ENCODE assay signal across 19 mouse cellular contexts in the genomic region with DNA sequence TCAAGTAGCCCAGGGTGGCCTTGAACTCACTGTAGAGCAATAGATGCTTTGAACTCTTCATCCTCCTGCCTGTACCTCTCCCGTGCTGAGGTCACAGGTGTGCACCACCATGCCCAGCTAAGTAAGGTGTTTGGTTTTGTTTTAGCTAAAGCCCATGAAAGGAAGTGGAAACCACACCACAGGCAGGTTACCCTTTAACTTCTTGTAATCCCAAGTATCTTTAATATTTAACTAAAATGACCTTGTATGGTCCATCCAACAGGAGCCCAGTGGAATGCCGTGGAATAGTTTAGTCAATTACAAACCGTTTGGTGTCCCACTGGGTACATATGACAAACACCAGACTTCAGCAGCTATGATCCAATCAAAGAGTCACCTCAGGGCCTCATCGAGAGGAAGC. TPM values are rescaled to one million over a fixed set of nuclear protein-coding genes. Genes with fewer than 3 reads are reported as not detected.
DNase-seq lines count a peak whose midpoint lies in the region; ATAC-seq and TF ChIP-seq lines count a peak whose summit lies in the region.
"Had no signal": no experiment of that assay in that cellular context is flagged by ENCODE, and none has a peak within 500 bp of the region (broad histone marks: within the 10 kb centered on the region; RNA-seq: fewer than 3 reads in every experiment).

No protein-coding gene starts in this region.

- no peak overlapping the region for H3K9ac ChIP-seq in intestine, embryonic 15.5 days
- H3K9ac ChIP-seq in liver, embryonic 15.5 days = no peak overlapping the region
- H3K9ac ChIP-seq in hindbrain, embryonic 14.5 days = no peak overlapping the region
- H3K9ac ChIP-seq: forebrain, embryonic 13.5 days; heart, embryonic 15.5 days; midbrain, embryonic 15.5 days; neural tube, embryonic 15.5 days had no signal

- no peak overlapping the region for H3K4me3 ChIP-seq in intestine, embryonic 15.5 days (replicated peaks)
- H3K4me3 ChIP-seq in kidney, adult 2 months (ENCODE audit: insufficient read depth, low read depth, low read length) = no peak overlapping the region
- no peak overlapping the region for H3K4me3 ChIP-seq in liver, embryonic 15.5 days (replicated peaks)
- H3K4me3 ChIP-seq in hindbrain, embryonic 14.5 days (replicated peaks; ENCODE audit: low read length) = no peak overlapping the region
- H3K4me3 ChIP-seq: forebrain, embryonic 13.5 days; heart, adult 2 months; heart, embryonic 15.5 days; megakaryocyte, embryonic 14.5 days; midbrain, embryonic 15.5 days; neural tube, embryonic 15.5 days had no signal

- 0 out of 2 replicates have a peak, but pooled peaks cover 4% of the 10 kb centered on the region for H3K4me1 ChIP-seq in intestine, embryonic 15.5 days (replicated peaks)
- peaks cover 35% of the 10 kb centered on the region for H3K4me1 ChIP-seq in kidney, adult 2 months (ENCODE audit: control insufficient read depth, insufficient read depth, low read length)
- H3K4me1 ChIP-seq in liver, embryonic 15.5 days (replicated peaks) = no peaks in the 10 kb centered on the region
- no peaks in the 10 kb centered on the region for H3K4me1 ChIP-seq in hindbrain, embryonic 14.5 days (replicated peaks; ENCODE audit: control insufficient read depth, insufficient read depth, low read length)
- H3K4me1 ChIP-seq: forebrain, embryonic 13.5 days; heart, embryonic 15.5 days; midbrain, embryonic 15.5 days; neural tube, embryonic 15.5 days had no signal

- peaks cover 38% of the 10 kb centered on the region for H3K36me3 ChIP-seq in intestine, embryonic 15.5 days
- peaks cover 3% of the 10 kb centered on the region; the same call in 1 of the 2 replicates for H3K36me3 ChIP-seq in kidney, adult 2 months (ENCODE audit: control insufficient read depth, insufficient read depth, low read length)
- H3K36me3 ChIP-seq in liver, embryonic 15.5 days (replicated peaks) = peaks cover 12% of the 10 kb centered on the region; the same call in 1 of the 2 replicates
- H3K36me3 ChIP-seq in hindbrain, embryonic 14.5 days (replicated peaks; ENCODE audit: control insufficient read depth, insufficient read depth) = peaks cover 96% of the 10 kb centered on the region

- H3K27me3 ChIP-seq in intestine, embryonic 15.5 days (replicated peaks) = no peaks in the 10 kb centered on the region
- no peaks in the 10 kb centered on the region for H3K27me3 ChIP-seq in kidney, adult 2 months (replicated peaks; ENCODE audit: control insufficient read depth, insufficient read depth, low read length)
- H3K27me3 ChIP-seq in liver, embryonic 15.5 days = no peaks in the 10 kb centered on the region
- no peaks in the 10 kb centered on the region for H3K27me3 ChIP-seq in hindbrain, embryonic 14.5 days (ENCODE audit: control insufficient read depth, insufficient read depth, low read length)
- H3K27me3 ChIP-seq: forebrain, embryonic 13.5 days; heart, embryonic 15.5 days; megakaryocyte, embryonic 14.5 days; midbrain, embryonic 15.5 days; neural tube, embryonic 15.5 days had no signal

- DNase-seq in kidney, adult 2 months = peak; percentile 93
- peak; percentile 51 for DNase-seq in kidney, postnatal 10 days
- DNase-seq in hindbrain, embryonic 14.5 days (ENCODE audit: low spot score) = no peak
- DNase-seq in spleen, postnatal 10 days (ENCODE audit: low spot score in 2 of 2) = no peak
- no peak for DNase-seq in layer of hippocampus, adult 9-10 months (ENCODE audit: low spot score)
- no peak for DNase-seq in cerebellum, adult 8-10 months
- DNase-seq: cerebellum, adult 9-11 months; gastrocnemius, postnatal 14 days; heart, adult 2 months; left cerebral cortex, postnatal 4 days; lung, adult 2 months; thymus, postnatal 14 days had no signal

- peak overlapping the region; percentile 62 for H3K27ac ChIP-seq in intestine, embryonic 15.5 days
- peak overlapping the region; percentile 98 for H3K27ac ChIP-seq in kidney, adult 2 months (ENCODE audit: insufficient read depth, low read depth, low read length)
- H3K27ac ChIP-seq in liver, embryonic 15.5 days (replicated peaks) = peak overlapping the region; percentile 57
- no peak overlapping the region for H3K27ac ChIP-seq in hindbrain, embryonic 14.5 days
- H3K27ac ChIP-seq: forebrain, embryonic 13.5 days; heart, adult 2 months; heart, embryonic 15.5 days; midbrain, embryonic 15.5 days; neural tube, embryonic 15.5 days had no signal

- no peaks in the 10 kb centered on the region for H3K9me3 ChIP-seq in intestine, embryonic 15.5 days
- H3K9me3 ChIP-seq in liver, embryonic 15.5 days (replicated peaks) = no peaks in the 10 kb centered on the region
- no peaks in the 10 kb centered on the region for H3K9me3 ChIP-seq in hindbrain, embryonic 14.5 days (ENCODE audit: control insufficient read depth, low read length)
- H3K9me3 ChIP-seq: forebrain, embryonic 13.5 days; heart, embryonic 15.5 days; megakaryocyte, embryonic 14.5 days; midbrain, embryonic 15.5 days; neural tube, embryonic 15.5 days had no signal

- no peak for TF ChIP-seq POLR2A in kidney, adult 2 months (IDR thresholded peaks at IDR 0.05; ENCODE audit: low read depth, low read length)

- no peak for TF ChIP-seq CTCF in kidney, adult 2 months (conservative IDR thresholded peaks at IDR 0.05; ENCODE audit: insufficient read depth, insufficient read length, low read depth, low read length)

- H3K4me2 ChIP-seq in intestine, embryonic 15.5 days (replicated peaks) = no peak overlapping the region
- H3K4me2 ChIP-seq in liver, embryonic 15.5 days = no peak overlapping the region
- H3K4me2 ChIP-seq in hindbrain, embryonic 14.5 days (replicated peaks) = no peak overlapping the region
- H3K4me2 ChIP-seq: forebrain, embryonic 13.5 days; heart, embryonic 15.5 days; midbrain, embryonic 15.5 days; neural tube, embryonic 15.5 days had no signal

- WGBS in intestine, embryonic 15.5 days = 66% methylated on average over 4 of the region's 4 CpGs
- 46% methylated on average over 4 of the region's 4 CpGs for WGBS in kidney, adult 2 months
- WGBS in liver, embryonic 15.5 days (ENCODE audit: insufficient replicate concordance) = 55% methylated on average over 4 of the region's 4 CpGs
- 92% methylated on average over 4 of the region's 4 CpGs for WGBS in hindbrain, embryonic 14.5 days

- ATAC-seq in intestine, embryonic 15.5 days = peak; percentile 82
- peak; percentile 67 for ATAC-seq in liver, embryonic 15.5 days (ENCODE audit: insufficient read depth)
- no peak for ATAC-seq in hindbrain, embryonic 14.5 days (ENCODE audit: low FRiP score)
- ATAC-seq: forebrain, embryonic 13.5 days; midbrain, embryonic 15.5 days had no signal

RNA-seq across cellular contexts. Expression of gene Capn2, which starts 38.5 kb away (rescaled TPM):
- polyA plus RNA-seq in intestine, embryonic 15.5 days (2015; fragmentation: Nextera tagmentation; extraction: Ambion mirVana) = 85.5 and 95.1 TPM in 2 replicates
- 31.7 and 33.0 TPM in 2 replicates for polyA plus RNA-seq in kidney, adult 2 months (2012; rRNA removed)
- 24.1 and 26.1 TPM in 2 replicates for polyA plus RNA-seq in liver, embryonic 15.5 days (2015; fragmentation: Nextera tagmentation; extraction: Ambion mirVana)
- polyA plus RNA-seq in hindbrain, embryonic 14.5 days (2014; fragmentation: Nextera tagmentation; extraction: Ambion mirVana) = 80.5 and 81.0 TPM in 2 replicates

Comparison
In these comparisons a context has a peak if more than half of its experiments do, and no peak if none do; other contexts are left out.
1. DNase-seq: peak in kidney, adult 2 months (single experiment) and kidney, postnatal 10 days (single experiment); none in hindbrain, embryonic 14.5 days (single experiment), spleen, postnatal 10 days (0 of 2), layer of hippocampus, adult 9-10 months (single experiment) and cerebellum, adult 8-10 months (single experiment).